Mouse (Mus musculus) limb, embryonic 15.5 days (tissue): Measurements from ENCODE around the gene Ttll12. TPM values are rescaled to one million over a fixed set of nuclear protein-coding genes. Genes with fewer than 3 reads are reported as not detected.

Experiments used
- ATAC-seq: fragments of 200-750 bp; cut with Nextera tagmentation; 2 replicates; pipeline ENCODE4 v1.8.0; 2017; ENCODE audit warnings: low read depth, moderate TSS enrichment; ENCODE audit not compliant: insufficient number of reproducible peaks, low FRiP score, low TSS enrichment
- H3K27ac ChIP-seq: fragments of 300-500 bp; sonication (generic); 2 replicates; pipeline ENCODE4 v1.5.1; 2015; ENCODE audit warnings: moderate library complexity, mild to moderate bottlenecking, inconsistent platforms
- H3K27me3 ChIP-seq: fragments of 300-500 bp; sonication (generic); 2 replicates; pipeline ENCODE4 v1.6.1; 2015; ENCODE audit warnings: inconsistent platforms
- H3K36me3 ChIP-seq: fragments of 300-500 bp; sonication (generic); 2 replicates; pipeline ENCODE4 v1.6.1; 2015; ENCODE audit warnings: inconsistent platforms
- H3K4me1 ChIP-seq: fragments of 300-500 bp; sonication (generic); 2 replicates; pipeline ENCODE4 v1.6.1; 2015; ENCODE audit warnings: inconsistent platforms
- H3K4me2 ChIP-seq: fragments of 300-500 bp; sonication (generic); 2 replicates; pipeline ENCODE4 v1.6.1; 2015; ENCODE audit warnings: mild to moderate bottlenecking, inconsistent platforms
- H3K4me3 ChIP-seq: fragments of 300-500 bp; sonication (generic); 2 replicates; pipeline ENCODE4 v1.5.1; 2015; ENCODE audit warnings: mild to moderate bottlenecking, inconsistent platforms
- H3K9ac ChIP-seq: fragments of 300-500 bp; sonication (generic); 2 replicates; pipeline ENCODE4 v1.6.1; 2015; ENCODE audit warnings: inconsistent platforms
- H3K9me3 ChIP-seq: fragments of 300-500 bp; sonication (generic); 2 replicates; pipeline ENCODE4 v1.6.1; 2016; ENCODE audit warnings: inconsistent platforms
- WGBS: fragments of 180-500 bp; shearing (Covaris S2); methylation state at CpG from one replicate; pipeline ENCODE4 v1.1.7; 2015; 5-methylcytosine and 5-hydroxymethylcytosine counted together
- polyA plus RNA-seq: library from polyadenylated mRNA; unstranded; fragments of >200 nt; fragmentation: Nextera tagmentation; extraction: Ambion mirVana; gene quantifications from 2 replicates; pipeline ENCODE4 v1.2.1, GENCODE M21; 2015

Ttll12 gene
- polyA plus RNA-seq, 1 experiment from 2014 or later = 33.2 TPM

- Histone ChIP-seq H3K4me2 (no peak overlapping the region), H3K9ac (no peak overlapping the region), H3K27ac (no peak overlapping the region), H3K4me1 (no peaks in the 10 kb centered on the region), H3K36me3 (0 out of 2 replicates have a peak, but pooled peaks cover 3% of the 10 kb centered on the region), H3K4me3 (no peak overlapping the region), H3K9me3 (no peaks in the 10 kb centered on the region), H3K27me3 (no peaks in the 10 kb centered on the region)
- ATAC-seq = no peak
- WGBS = 46% methylated on average over 15 of the region's 15 CpGs
Measured at GRCm38 (mm10) chr15:83607115-83607802, 12.3 kb upstream of the Ttll12 start.

- no peak overlapping the region for H3K9ac ChIP-seq
- no peak overlapping the region for H3K27ac ChIP-seq
- H3K36me3 ChIP-seq = no peaks in the 10 kb centered on the region
- 87% methylated on average over 8 of the region's 8 CpGs for WGBS
- no peaks in the 10 kb centered on the region for H3K27me3 ChIP-seq
- H3K4me1 ChIP-seq = no peaks in the 10 kb centered on the region
- no peak overlapping the region for H3K4me2 ChIP-seq
- no peak overlapping the region for H3K4me3 ChIP-seq
- no peaks in the 10 kb centered on the region for H3K9me3 ChIP-seq
- ATAC-seq = no peak
Measured at GRCm38 (mm10) chr15:83606700-83607099, 11.7 kb upstream of the Ttll12 start.

GRCm38 (mm10) chr15:83606216-83606615 is 11.3 kb upstream of the Ttll12 start:
- Histone ChIP-seq H3K9me3 (no peaks in the 10 kb centered on the region), H3K4me2 (no peak overlapping the region), H3K27me3 (no peaks in the 10 kb centered on the region), H3K36me3 (no peaks in the 10 kb centered on the region), H3K4me3 (no peak overlapping the region), H3K4me1 (no peaks in the 10 kb centered on the region), H3K9ac (no peak overlapping the region), H3K27ac (no peak overlapping the region)
- WGBS = 86% methylated on average over 11 of the region's 11 CpGs
- no peak for ATAC-seq

- H3K4me3 ChIP-seq = no peak overlapping the region
- no peak for ATAC-seq
- no peaks in the 10 kb centered on the region for H3K27me3 ChIP-seq
- 92% methylated on average over 7 of the region's 7 CpGs for WGBS
- H3K9ac ChIP-seq = no peak overlapping the region
- no peaks in the 10 kb centered on the region for H3K4me1 ChIP-seq
- no peaks in the 10 kb centered on the region for H3K36me3 ChIP-seq
- H3K27ac ChIP-seq = no peak overlapping the region
- no peaks in the 10 kb centered on the region for H3K9me3 ChIP-seq
- no peak overlapping the region for H3K4me2 ChIP-seq
Measured at GRCm38 (mm10) chr15:83603426-83603825, 8.5 kb upstream of the Ttll12 start.

- H3K4me1 ChIP-seq = no peaks in the 10 kb centered on the region
- no peak overlapping the region for H3K4me3 ChIP-seq
- H3K27ac ChIP-seq = 0 out of 2 replicates have a peak overlapping the region, but pooled peaks have one; percentile 17
- 81% methylated on average over 1 of the region's 1 CpGs for WGBS
- H3K9me3 ChIP-seq = no peaks in the 10 kb centered on the region
- H3K9ac ChIP-seq = no peak overlapping the region
- H3K36me3 ChIP-seq = no peaks in the 10 kb centered on the region
- ATAC-seq = no peak
- no peak overlapping the region for H3K4me2 ChIP-seq
- no peaks in the 10 kb centered on the region for H3K27me3 ChIP-seq
Measured at GRCm38 (mm10) chr15:83603046-83603396, 8.1 kb upstream of the Ttll12 start.

GRCm38 (mm10) chr15:83602372-83603045 is 7.6 kb upstream of the Ttll12 start:
- WGBS = 66% methylated on average over 13 of the region's 13 CpGs
- no peak for ATAC-seq

GRCm38 (mm10) chr15:83601185-83601584 is 6.2 kb upstream of the Ttll12 start:
- no peaks in the 10 kb centered on the region for H3K27me3 ChIP-seq
- no peaks in the 10 kb centered on the region for H3K36me3 ChIP-seq
- ATAC-seq = no peak
- no peak overlapping the region for H3K4me2 ChIP-seq
- no peak overlapping the region for H3K9ac ChIP-seq
- H3K4me1 ChIP-seq = no peaks in the 10 kb centered on the region
- H3K9me3 ChIP-seq = no peaks in the 10 kb centered on the region
- no peak overlapping the region for H3K27ac ChIP-seq
- WGBS = 66% methylated on average over 4 of the region's 4 CpGs
- no peak overlapping the region for H3K4me3 ChIP-seq

More at GRCm38 (mm10) chr15:83602372-83603045, 7.6 kb upstream of the Ttll12 start:
- Histone ChIP-seq H3K36me3 (no peaks in the 10 kb centered on the region), H3K4me2 (no peak overlapping the region), H3K4me3 (no peak overlapping the region), H3K9me3 (no peaks in the 10 kb centered on the region), H3K27ac (0 out of 2 replicates have a peak overlapping the region, but pooled peaks have one; percentile 17), H3K27me3 (no peaks in the 10 kb centered on the region), H3K4me1 (no peaks in the 10 kb centered on the region), H3K9ac (no peak overlapping the region)

GRCm38 (mm10) chr15:83596833-83597232 is 1.9 kb upstream of the Ttll12 start:
- Histone ChIP-seq H3K27ac (no peak overlapping the region), H3K27me3 (no peaks in the 10 kb centered on the region), H3K4me2 (no peak overlapping the region), H3K36me3 (no peaks in the 10 kb centered on the region), H3K4me3 (no peak overlapping the region), H3K9me3 (no peaks in the 10 kb centered on the region), H3K4me1 (peaks cover 24% of the 10 kb centered on the region), H3K9ac (no peak overlapping the region)
- 89% methylated on average over 4 of the region's 4 CpGs for WGBS
- ATAC-seq = no peak

GRCm38 (mm10) chr15:83595364-83595711 is 381 bp upstream of the Ttll12 start:
- Histone ChIP-seq H3K4me2 (peak overlapping the region; percentile 80), H3K27me3 (no peaks in the 10 kb centered on the region), H3K27ac (no peak overlapping the region), H3K4me1 (peaks cover 24% of the 10 kb centered on the region), H3K9me3 (no peaks in the 10 kb centered on the region), H3K4me3 (peak overlapping the region; percentile 85), H3K9ac (peak overlapping the region; percentile 79), H3K36me3 (0 out of 2 replicates have a peak, but pooled peaks cover 4% of the 10 kb centered on the region)
- ATAC-seq = no peak
- WGBS = 30% methylated on average over 7 of the region's 7 CpGs

- ATAC-seq = no peak
- Histone ChIP-seq H3K9me3 (no peaks in the 10 kb centered on the region), H3K27ac (0 out of 2 replicates have a peak overlapping the region, but pooled peaks have one; percentile 27), H3K36me3 (peaks cover 8% of the 10 kb centered on the region), H3K27me3 (no peaks in the 10 kb centered on the region), H3K4me3 (peak overlapping the region; percentile 85), H3K4me2 (peak overlapping the region; percentile 80), H3K9ac (peak overlapping the region; percentile 79), H3K4me1 (peaks cover 24% of the 10 kb centered on the region)
- WGBS = 9% methylated on average over 19 of the region's 19 CpGs
Measured at GRCm38 (mm10) chr15:83593702-83594512, 1.1 kb downstream of the Ttll12 start.

GRCm38 (mm10) chr15:83593189-83593585 is 1.8 kb downstream of the Ttll12 start:
- H3K4me2 ChIP-seq = peak overlapping the region; percentile 80; the same call in 1 of the 2 replicates
- no peak for ATAC-seq
- H3K4me1 ChIP-seq = peaks cover 24% of the 10 kb centered on the region
- H3K9ac ChIP-seq = no peak overlapping the region
- H3K27me3 ChIP-seq = no peaks in the 10 kb centered on the region
- peaks cover 15% of the 10 kb centered on the region for H3K36me3 ChIP-seq
- no peak overlapping the region for H3K27ac ChIP-seq
- no peaks in the 10 kb centered on the region for H3K9me3 ChIP-seq
- H3K4me3 ChIP-seq = peak overlapping the region; percentile 85; the same call in 1 of the 2 replicates
